Mouse (Mus musculus) cerebellum, adult 2 months (tissue): ENCODE measurements around the gene Mpped1.

ENCODE experiments used
- CTCF ChIP-seq: fragments of 200-500 bp; IDR thresholded peaks from 2 replicates; pipeline ENCODE4 v1.5.1; 2011; ENCODE audit warnings: low read depth, mild to moderate bottlenecking, control low read depth, low read length, moderate library complexity, borderline replicate concordance; ENCODE audit not compliant: insufficient read depth
- POLR2A ChIP-seq: fragments of 200-500 bp; IDR thresholded peaks from 2 replicates; pipeline ENCODE4 v1.6.1; 2011; ENCODE audit warnings: low read length, control low read depth, borderline replicate concordance; ENCODE audit not compliant: insufficient read depth

- no peak for TF ChIP-seq POLR2A
- no peak for TF ChIP-seq CTCF
Measured at GRCm38 (mm10) chr15:83842419-83842818, 63.2 kb downstream of the Mpped1 start.
